Comparison of ENCODE assay signal across 24 mouse cellular contexts in genomic region chr3:78411395-78411794, GRCm38 (mm10).
"Had no signal": no experiment of that assay in that cellular context is flagged by ENCODE, and none has a peak within 500 bp of the region (broad histone marks: within the 10 kb centered on the region; RNA-seq: fewer than 3 reads in every experiment).

No protein-coding gene starts in this region.

- H3K4me2 ChIP-seq: heart, embryonic 12.5 days; hindbrain, embryonic 12.5 days; hindbrain, embryonic 14.5 days; kidney, embryonic 15.5 days; limb, embryonic 13.5 days; limb, embryonic 15.5 days; liver, embryonic 12.5 days had no signal

- H3K27ac ChIP-seq: heart, embryonic 10.5 days; hindbrain, embryonic 12.5 days; hindbrain, embryonic 14.5 days; kidney, embryonic 15.5 days; kidney, postnatal 0 days; limb, embryonic 13.5 days; limb, embryonic 15.5 days; liver, embryonic 12.5 days had no signal

- H3K9me3 ChIP-seq: heart, embryonic 10.5 days; heart, embryonic 12.5 days; hindbrain, embryonic 12.5 days; kidney, embryonic 15.5 days; limb, embryonic 13.5 days; limb, embryonic 15.5 days; liver, embryonic 12.5 days had no signal

- H3K27me3 ChIP-seq: heart, embryonic 12.5 days; hindbrain, embryonic 12.5 days; kidney, embryonic 15.5 days; limb, embryonic 13.5 days; limb, embryonic 15.5 days; liver, embryonic 12.5 days had no signal

- ATAC-seq: forebrain, postnatal 0 days; hindbrain, embryonic 16.5 days; intestine, embryonic 16.5 days; liver, embryonic 12.5 days had no signal

- H3K9ac ChIP-seq: forebrain, postnatal 0 days; heart, embryonic 12.5 days; hindbrain, embryonic 12.5 days; hindbrain, embryonic 14.5 days; kidney, embryonic 15.5 days; limb, embryonic 13.5 days; limb, embryonic 15.5 days; liver, embryonic 12.5 days had no signal

- H3K36me3 ChIP-seq: heart, embryonic 10.5 days; heart, embryonic 12.5 days; hindbrain, embryonic 12.5 days; kidney, embryonic 15.5 days; limb, embryonic 13.5 days; limb, embryonic 15.5 days; liver, embryonic 12.5 days had no signal

- H3K4me1 ChIP-seq: kidney, embryonic 15.5 days; limb, embryonic 13.5 days; limb, embryonic 15.5 days; liver, embryonic 12.5 days had no signal

- DNase-seq: forebrain, postnatal 0 days; gastrocnemius, postnatal 14 days; gastrocnemius, postnatal 36 days; heart, adult 18-20 months; heart, postnatal 36 days; kidney, adult 11 months; kidney, adult 2 months; kidney, adult 9 months; kidney, postnatal 14 days; kidney, postnatal 36 days; layer of hippocampus, adult 9-11 months; layer of hippocampus, postnatal 36 days; left cerebral cortex, postnatal 4 days had no signal

- H3K4me3 ChIP-seq: heart, embryonic 10.5 days; heart, embryonic 12.5 days; hindbrain, embryonic 12.5 days; kidney, embryonic 15.5 days; limb, embryonic 13.5 days; limb, embryonic 15.5 days; liver, embryonic 12.5 days had no signal
